Mouse (Mus musculus) ES-E14 (cell line): Measurements from ENCODE around the gene Tmprss13.

Experiments
- CHD2 ChIP-seq: IDR thresholded peaks from 2 replicates; pipeline ENCODE4 v1.6.1; 2014; ENCODE audit warnings: mild to moderate bottlenecking, low read depth, low read length, inconsistent platforms
- HCFC1 ChIP-seq: IDR thresholded peaks from 2 replicates; pipeline ENCODE4 v1.6.1; 2012; ENCODE audit warnings: low read length, inconsistent platforms, borderline replicate concordance; ENCODE audit not compliant: insufficient read depth
- ZC3H11A ChIP-seq: IDR thresholded peaks from 2 replicates; pipeline ENCODE4 v1.6.1; 2012; ENCODE audit warnings: low read depth, mild to moderate bottlenecking, inconsistent platforms, low read length, borderline replicate concordance
- ZNF384 ChIP-seq: IDR thresholded peaks from 2 replicates; pipeline ENCODE4 v1.6.1; 2012; ENCODE audit warnings: low read depth, low read length, inconsistent platforms

DNA sequence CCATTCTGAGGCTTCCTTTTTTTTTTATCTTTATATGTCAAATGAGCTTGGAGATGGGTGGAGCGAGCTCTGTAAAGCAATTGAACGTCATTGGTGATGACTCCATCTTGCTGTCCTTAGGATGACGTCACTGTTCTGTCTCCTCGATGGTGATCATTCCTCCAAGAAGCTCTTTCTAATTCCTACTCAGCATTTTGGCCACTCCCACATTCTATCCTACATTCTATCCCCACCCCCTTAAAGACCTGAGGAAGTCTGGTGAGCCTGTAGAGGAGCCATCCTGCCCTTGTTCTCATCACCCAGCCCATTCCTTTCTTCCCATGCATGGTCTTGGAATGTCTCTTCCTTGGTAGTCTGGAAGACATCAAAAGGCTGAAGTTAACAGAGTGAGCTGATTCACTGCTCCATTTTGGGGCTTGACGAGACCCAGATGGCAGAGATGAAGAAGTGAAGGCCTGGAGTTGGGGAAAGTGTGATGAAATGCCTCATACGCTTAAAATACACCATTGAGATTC is 56.1 kb downstream of the Tmprss13 start:
- TF ChIP-seq ZC3H11A (no peak), CHD2 (no peak), HCFC1 (no peak), ZNF384 (no peak)
